Mouse (Mus musculus) bone marrow, adult 2 months (tissue): Measurements from ENCODE around the gene Sema4f. TPM values are rescaled to one million over a fixed set of nuclear protein-coding genes. Genes with fewer than 3 reads are reported as not detected.

Experiments
- H3K27ac ChIP-seq: fragments of 200-500 bp; 2 replicates; pipeline ENCODE4 v1.5.1; 2012; ENCODE audit warnings: low read depth, mild to moderate bottlenecking, control low read depth, inconsistent platforms, low read length; ENCODE audit not compliant: control insufficient read depth, poor library complexity, insufficient read depth
- H3K4me1 ChIP-seq: fragments of 200-500 bp; 2 replicates; pipeline ENCODE4 v1.6.1; 2011; ENCODE audit warnings: low read length; ENCODE audit not compliant: control insufficient read depth, insufficient read depth
- H3K4me3 ChIP-seq: fragments of 200-500 bp; replicated peaks from 2 replicates; pipeline ENCODE3; 2011; ENCODE audit warnings: mild to moderate bottlenecking, low read depth, low read length, control low read depth; ENCODE audit not compliant: control insufficient read depth
- CTCF ChIP-seq: fragments of 200-500 bp; IDR thresholded peaks from 2 replicates; pipeline ENCODE4 v1.5.1; 2011; ENCODE audit warnings: low read length, control low read depth; ENCODE audit not compliant: control insufficient read depth, insufficient read depth
- POLR2A ChIP-seq: fragments of 200-500 bp; IDR thresholded peaks from 2 replicates; pipeline ENCODE4 v1.6.1; 2011; ENCODE audit warnings: low read depth, mild to moderate bottlenecking, control low read depth, low read length, borderline replicate concordance; ENCODE audit not compliant: control insufficient read depth
- WGBS: fragments of 180-500 bp; shearing (Covaris S2); methylation state at CpG from one replicate; pipeline ENCODE4 v1.1.7; 2018; 5-methylcytosine and 5-hydroxymethylcytosine counted together
- polyA plus RNA-seq: library from polyadenylated mRNA; stranded (reverse); fragments of >200 nt; gene quantifications from 2 replicates; pipeline ENCODE4 v1.2.4, GENCODE M21; 2011; ENCODE audit warnings: low replicate concordance; ENCODE audit not compliant: missing spikeins, insufficient read depth, insufficient read length

Gene Sema4f
- 0.65 and 3.2 TPM in 2 replicates for polyA plus RNA-seq

DNA sequence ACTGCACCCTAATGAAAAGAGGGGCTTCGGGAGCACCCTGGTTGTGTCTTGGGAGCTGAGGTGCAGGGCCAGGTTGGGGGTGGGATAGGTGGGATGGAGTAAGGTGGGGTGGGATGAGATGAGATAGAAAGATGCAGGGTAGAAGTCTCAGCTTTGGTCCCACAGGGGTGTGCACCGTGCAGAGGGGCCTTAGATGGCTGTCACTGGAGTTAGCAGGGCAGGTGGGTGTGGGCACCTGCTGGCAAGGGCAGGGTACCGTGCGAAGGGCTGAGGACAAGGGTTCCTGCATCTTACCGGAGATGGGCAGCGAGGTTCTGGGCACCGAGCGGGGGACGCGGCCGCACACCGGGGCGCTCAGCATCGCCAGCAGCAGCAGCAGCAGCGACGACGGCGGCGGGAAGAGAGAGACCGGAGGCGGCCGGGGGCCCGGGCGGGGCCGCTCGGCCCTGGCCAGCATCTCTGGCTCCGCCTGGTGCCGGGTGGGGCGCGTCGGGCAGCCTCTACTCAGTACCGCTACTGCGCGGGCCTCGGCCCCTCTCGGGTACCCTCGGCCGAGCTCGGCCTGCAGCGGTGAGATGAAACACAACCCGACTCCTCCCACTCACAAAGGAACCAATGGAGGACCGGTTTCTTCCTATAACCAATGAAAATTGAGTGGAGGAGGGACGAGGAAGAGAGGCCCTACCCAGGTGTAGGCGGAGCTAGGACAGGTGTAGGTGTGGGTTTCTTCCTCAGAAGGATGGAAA lies at the start of gene Sema4f:
Gene Sema4f, minus strand, starts transcription at position 603 of the 746 bp plus-strand sequence.
- 5% methylated on average over 44 of the region's 44 CpGs for WGBS
- TF ChIP-seq CTCF (no peak), POLR2A (no peak)

GRCm38 (mm10) chr6:82987411-82987971 lies 47.9 kb upstream of the Sema4f start:
- WGBS: 70% methylated on average over 9 of the region's 9 CpGs
- TF ChIP-seq POLR2A: no peak
- no peak for TF ChIP-seq CTCF
- H3K4me3 ChIP-seq: no peak overlapping the region

More for the DNA sequence above, at the start of gene Sema4f:
- Histone ChIP-seq H3K4me1 (no peaks in the 10 kb centered on the region; the same call in 1 of the 2 replicates), H3K27ac (peak within 1 kb of the TSS; percentile 19), H3K4me3 (peak within 1 kb of the TSS; percentile 58)

GRCm38 (mm10) chr6:82971031-82971430 lies 31.5 kb upstream of the Sema4f start:
- TF ChIP-seq CTCF (peak; percentile 37), POLR2A (no peak)
- no peaks in the 10 kb centered on the region for H3K4me1 ChIP-seq
- no peak overlapping the region for H3K4me3 ChIP-seq
- 8% methylated on average over 5 of the region's 5 CpGs for WGBS
- H3K27ac ChIP-seq: no peak overlapping the region

More at GRCm38 (mm10) chr6:82987411-82987971, 47.9 kb upstream of the Sema4f start:
- Histone ChIP-seq H3K27ac (no peak overlapping the region), H3K4me1 (no peaks in the 10 kb centered on the region; the same call in 1 of the 2 replicates)

DNA sequence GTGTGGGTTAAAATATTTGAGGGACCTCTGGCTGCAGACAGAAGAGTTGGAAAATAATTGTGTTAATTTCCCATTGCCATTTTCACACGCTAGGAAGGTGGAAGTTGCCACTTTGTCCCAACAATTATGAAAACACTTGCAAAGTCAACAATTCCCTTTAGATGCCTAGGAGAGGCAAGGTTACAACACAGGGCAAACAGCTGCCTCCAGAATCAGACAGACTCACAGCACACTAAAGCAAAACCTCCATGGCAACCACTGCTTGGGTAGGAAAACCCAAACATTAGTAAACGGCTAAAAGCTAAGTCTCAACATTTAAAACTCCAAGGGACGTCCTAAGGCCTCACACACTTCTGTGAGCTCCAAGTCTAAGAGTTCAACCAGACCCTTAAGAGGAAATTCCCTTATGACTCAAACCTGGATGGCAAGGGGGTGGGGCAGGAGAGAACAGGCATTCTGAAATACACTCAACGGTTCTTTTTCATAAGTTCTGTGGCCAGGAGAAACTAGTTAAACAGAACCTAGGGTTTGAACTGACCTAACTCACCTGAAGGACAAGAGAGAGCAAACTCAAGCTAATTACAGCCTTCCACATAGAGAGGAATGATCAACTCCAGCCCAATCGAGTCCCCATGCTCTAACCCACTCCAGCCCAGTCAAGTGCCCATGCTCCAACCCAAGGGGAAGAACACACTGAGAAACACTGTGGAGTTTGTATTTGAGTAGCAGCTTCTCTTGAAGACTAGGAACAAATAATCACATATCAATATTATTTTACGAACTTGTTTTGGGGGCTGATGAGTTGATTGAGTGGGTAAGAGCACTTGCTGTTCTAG lies 29.9 kb upstream of the Sema4f start:
- Histone ChIP-seq H3K27ac (no peak overlapping the region), H3K4me3 (no peak overlapping the region), H3K4me1 (no peaks in the 10 kb centered on the region)
- 68% methylated on average over 6 of the region's 6 CpGs for WGBS
- no peak for TF ChIP-seq POLR2A
- TF ChIP-seq CTCF: no peak

GRCm38 (mm10) chr6:82961664-82962063 lies 22.1 kb upstream of the Sema4f start:
- Histone ChIP-seq H3K4me1 (no peaks in the 10 kb centered on the region), H3K4me3 (no peak overlapping the region), H3K27ac (no peak overlapping the region)
- TF ChIP-seq POLR2A: no peak
- no peak for TF ChIP-seq CTCF
- 74% methylated on average over 1 of the region's 1 CpGs for WGBS

- TF ChIP-seq CTCF (no peak), POLR2A (no peak)
- no peak overlapping the region for H3K27ac ChIP-seq
- WGBS: 60% methylated on average over 4 of the region's 4 CpGs
Observed at GRCm38 (mm10) chr6:82956553-82957251, 17.1 kb upstream of the Sema4f start.

GRCm38 (mm10) chr6:82946651-82947050 lies 7.1 kb upstream of the Sema4f start, which contains the start of gene M1ap:
Gene M1ap (plus strand): TSS chr6:82946902.
- TF ChIP-seq CTCF (no peak), POLR2A (no peak)
- Histone ChIP-seq H3K4me3 (no peak within 1 kb of the TSS), H3K27ac (no peak within 1 kb of the TSS), H3K4me1 (no peaks in the 10 kb centered on the region)
- 89% methylated on average over 14 of the region's 14 CpGs for WGBS

More at GRCm38 (mm10) chr6:82956553-82957251, 17.1 kb upstream of the Sema4f start:
- Histone ChIP-seq H3K4me1 (no peaks in the 10 kb centered on the region), H3K4me3 (no peak overlapping the region)
